Mouse (Mus musculus) neural tube, embryonic 11.5 days (tissue): ENCODE results near the gene Map3k9. TPM values are rescaled to one million over a fixed set of nuclear protein-coding genes. Genes with fewer than 3 reads are reported as not detected.

Experiments used
- ATAC-seq: fragments of 200-750 bp; cut with Nextera tagmentation; 2 replicates; pipeline ENCODE4 v1.8.0; 2017; ENCODE audit warnings: moderate number of reproducible peaks, mild to moderate bottlenecking, moderate TSS enrichment, moderate library complexity; ENCODE audit not compliant: insufficient read depth, low FRiP score, low TSS enrichment
- DNase-seq: peaks from one replicate; pipeline ENCODE4 v3.0.0-alpha.2; 2015; ENCODE audit warnings: low spot score
- H3K27ac ChIP-seq: fragments of 300-500 bp; sonication (generic); 2 replicates; pipeline ENCODE4 v1.5.1; 2014; ENCODE audit warnings: low read depth, mild to moderate bottlenecking, low read length
- H3K27me3 ChIP-seq: fragments of 300-500 bp; sonication (generic); 2 replicates; pipeline ENCODE4 v1.6.1; 2014; ENCODE audit warnings: mild to moderate bottlenecking, low read length, mixed read lengths; ENCODE audit not compliant: control insufficient read depth, insufficient read depth
- H3K36me3 ChIP-seq: fragments of 300-500 bp; sonication (generic); 2 replicates; pipeline ENCODE4 v1.6.1; 2014; ENCODE audit warnings: mild to moderate bottlenecking, low read length, moderate library complexity, mixed read lengths; ENCODE audit not compliant: control insufficient read depth, insufficient read depth
- H3K4me1 ChIP-seq: fragments of 300-500 bp; sonication (generic); 2 replicates; pipeline ENCODE4 v1.6.1; 2014; ENCODE audit warnings: low read length, mixed read lengths; ENCODE audit not compliant: control insufficient read depth, insufficient read depth
- H3K4me2 ChIP-seq: fragments of 300-500 bp; sonication (generic); 2 replicates; pipeline ENCODE4 v1.6.1; 2014; ENCODE audit warnings: low read depth, mild to moderate bottlenecking, moderate library complexity
- H3K4me3 ChIP-seq: fragments of 300-500 bp; sonication (generic); 2 replicates; pipeline ENCODE4 v1.5.1; 2014; ENCODE audit warnings: low read depth, low read length
- H3K9ac ChIP-seq: fragments of 300-500 bp; sonication (generic); 2 replicates; pipeline ENCODE4 v1.6.1; 2014; ENCODE audit warnings: mild to moderate bottlenecking, low read length
- H3K9me3 ChIP-seq: fragments of 300-500 bp; sonication (generic); 2 replicates; pipeline ENCODE4 v1.6.1; 2016; ENCODE audit warnings: low read length; ENCODE audit not compliant: control insufficient read depth
- WGBS: fragments of 180-500 bp; shearing (Covaris S2); extraction: QIAGEN DNeasy Blood & Tissue Kit; methylation state at CpG from one replicate; pipeline ENCODE4 v1.1.7; 2014; 5-methylcytosine and 5-hydroxymethylcytosine counted together
- polyA plus RNA-seq: library from polyadenylated mRNA; unstranded; fragments of >200 nt; fragmentation: Nextera tagmentation; extraction: Ambion mirVana; gene quantifications from 2 replicates; pipeline ENCODE4 v1.2.1, GENCODE M21; 2014

Gene Map3k9
- polyA plus RNA-seq, 1 experiment from 2014 or later: 3.7 TPM

GRCm38 (mm10) chr12:81779831-81780230 is 1.1 kb downstream of the Map3k9 start:
- 8% methylated on average over 12 of the region's 12 CpGs for WGBS
- ATAC-seq (no peak), DNase-seq (no peak)
- Histone ChIP-seq H3K4me1 (peaks cover 3% of the 10 kb centered on the region; the same call in 1 of the 2 replicates), H3K36me3 (no peaks in the 10 kb centered on the region), H3K27ac (no peak overlapping the region), H3K9me3 (no peaks in the 10 kb centered on the region), H3K4me3 (peak overlapping the region; percentile 71), H3K9ac (no peak overlapping the region; the same call in 1 of the 2 replicates), H3K4me2 (peak overlapping the region; percentile 83), H3K27me3 (peaks cover 10% of the 10 kb centered on the region)

GRCm38 (mm10) chr12:81776191-81776590 is 4.8 kb downstream of the Map3k9 start:
- no peak overlapping the region for H3K27ac ChIP-seq
- peaks cover 10% of the 10 kb centered on the region for H3K27me3 ChIP-seq
- DNase-seq (peak; percentile 38), ATAC-seq (no peak)
- WGBS: 60% methylated on average over 3 of the region's 3 CpGs
- H3K9ac ChIP-seq: no peak overlapping the region
- no peaks in the 10 kb centered on the region for H3K9me3 ChIP-seq
- no peak overlapping the region for H3K4me3 ChIP-seq
- H3K4me2 ChIP-seq: no peak overlapping the region
- no peaks in the 10 kb centered on the region for H3K36me3 ChIP-seq
- H3K4me1 ChIP-seq: peaks cover 3% of the 10 kb centered on the region; the same call in 1 of the 2 replicates

- Histone ChIP-seq H3K36me3 (no peaks in the 10 kb centered on the region), H3K27me3 (peaks cover 10% of the 10 kb centered on the region), H3K9me3 (no peaks in the 10 kb centered on the region), H3K4me3 (no peak overlapping the region), H3K4me1 (peaks cover 3% of the 10 kb centered on the region; the same call in 1 of the 2 replicates), H3K27ac (no peak overlapping the region), H3K4me2 (no peak overlapping the region), H3K9ac (no peak overlapping the region)
- ATAC-seq (no peak), DNase-seq (no peak)
- 87% methylated on average over 2 of the region's 2 CpGs for WGBS
These were observed 5.3 kb downstream of the Map3k9 start for GRCm38 (mm10) chr12:81775641-81776040.

GRCm38 (mm10) chr12:81774186-81774585 is 6.8 kb downstream of the Map3k9 start:
- 83% methylated on average over 4 of the region's 4 CpGs for WGBS
- H3K4me2 ChIP-seq: no peak overlapping the region
- H3K27ac ChIP-seq: no peak overlapping the region
- no peaks in the 10 kb centered on the region for H3K4me1 ChIP-seq
- H3K36me3 ChIP-seq: no peaks in the 10 kb centered on the region
- H3K27me3 ChIP-seq: no peaks in the 10 kb centered on the region
- no peak overlapping the region for H3K4me3 ChIP-seq
- ATAC-seq: no peak
- no peak for DNase-seq
- H3K9ac ChIP-seq: no peak overlapping the region
- no peaks in the 10 kb centered on the region for H3K9me3 ChIP-seq

GRCm38 (mm10) chr12:81769458-81769857 is 11.5 kb downstream of the Map3k9 start:
- Histone ChIP-seq H3K36me3 (no peaks in the 10 kb centered on the region), H3K9ac (no peak overlapping the region), H3K4me3 (no peak overlapping the region), H3K27me3 (no peaks in the 10 kb centered on the region), H3K4me1 (no peaks in the 10 kb centered on the region), H3K4me2 (no peak overlapping the region), H3K9me3 (no peaks in the 10 kb centered on the region), H3K27ac (no peak overlapping the region)
- ATAC-seq: no peak
- no peak for DNase-seq
- WGBS: 89% methylated on average over 4 of the region's 4 CpGs

- Histone ChIP-seq H3K4me3 (no peak overlapping the region), H3K4me1 (no peaks in the 10 kb centered on the region), H3K27me3 (no peaks in the 10 kb centered on the region), H3K9ac (no peak overlapping the region), H3K4me2 (no peak overlapping the region), H3K36me3 (no peaks in the 10 kb centered on the region), H3K9me3 (no peaks in the 10 kb centered on the region), H3K27ac (no peak overlapping the region)
- DNase-seq (no peak), ATAC-seq (no peak)
- 85% methylated on average over 6 of the region's 6 CpGs for WGBS
These were observed 15.6 kb downstream of the Map3k9 start for GRCm38 (mm10) chr12:81765386-81765785.

GRCm38 (mm10) chr12:81764370-81764769 is 16.6 kb downstream of the Map3k9 start:
- DNase-seq: peak; percentile 1
- Histone ChIP-seq H3K4me1 (no peaks in the 10 kb centered on the region), H3K27ac (no peak overlapping the region), H3K4me2 (no peak overlapping the region), H3K9ac (no peak overlapping the region), H3K27me3 (no peaks in the 10 kb centered on the region), H3K9me3 (no peaks in the 10 kb centered on the region), H3K36me3 (no peaks in the 10 kb centered on the region), H3K4me3 (no peak overlapping the region)
- ATAC-seq: no peak
- WGBS: 89% methylated on average over 5 of the region's 5 CpGs

- H3K36me3 ChIP-seq: no peaks in the 10 kb centered on the region
- no peaks in the 10 kb centered on the region for H3K4me1 ChIP-seq
- DNase-seq: no peak
- no peaks in the 10 kb centered on the region for H3K9me3 ChIP-seq
- no peak overlapping the region for H3K9ac ChIP-seq
- 70% methylated on average over 7 of the region's 7 CpGs for WGBS
- H3K27ac ChIP-seq: no peak overlapping the region
- no peak overlapping the region for H3K4me3 ChIP-seq
- no peak for ATAC-seq
- no peaks in the 10 kb centered on the region for H3K27me3 ChIP-seq
- no peak overlapping the region for H3K4me2 ChIP-seq
These were observed 26.3 kb downstream of the Map3k9 start for GRCm38 (mm10) chr12:81754651-81755050.

- no peaks in the 10 kb centered on the region for H3K36me3 ChIP-seq
- no peak for ATAC-seq
- no peak overlapping the region for H3K4me2 ChIP-seq
- H3K9me3 ChIP-seq: no peaks in the 10 kb centered on the region
- H3K4me3 ChIP-seq: no peak overlapping the region
- no peak for DNase-seq
- no peak overlapping the region for H3K9ac ChIP-seq
- 87% methylated on average over 4 of the region's 4 CpGs for WGBS
- no peaks in the 10 kb centered on the region for H3K27me3 ChIP-seq
- no peak overlapping the region for H3K27ac ChIP-seq
- H3K4me1 ChIP-seq: no peaks in the 10 kb centered on the region
These were observed 29.9 kb downstream of the Map3k9 start for GRCm38 (mm10) chr12:81751116-81751515.
